Mouse (Mus musculus): ENCODE measurements at regions not wholly inside any gene's neighbourhood (a gene's known extent, or its start where the extent isn't known, plus 50 kb on each side); places are given as distances from the start of the nearest gene placed in this dataset.

GRCm38 (mm10) chr12:106855520-106855919, 632.9 kb upstream of the 3110018I06Rik start:
- Histone ChIP-seq H3K27me3 (ENCODE audit: control insufficient read depth, insufficient read depth, low read length) (no peaks in the 10 kb centered on the region), H3K4me1 (ENCODE audit: control insufficient read depth, insufficient read depth, low read length) (peaks cover 4% of the 10 kb centered on the region; the same call in 1 of the 2 replicates), H3K4me2 (no peak overlapping the region), H3K27ac (ENCODE audit: low read depth, low read length) (no peak overlapping the region), H3K9me3 (ENCODE audit: control insufficient read depth, low read length) (no peaks in the 10 kb centered on the region), H3K4me3 (ENCODE audit: low read depth, low read length) (no peak overlapping the region), H3K36me3 (ENCODE audit: control insufficient read depth, insufficient read depth, low read length) (no peaks in the 10 kb centered on the region), H3K9ac (ENCODE audit: low read length) (no peak overlapping the region)
- ATAC-seq (ENCODE audit: low FRiP score): no peak
- 65% methylated on average over 2 of the region's 2 CpGs for whole genome bisulfite sequencing
- DNase-seq (ENCODE audit: low spot score, missing footprints): no peak

DNA sequence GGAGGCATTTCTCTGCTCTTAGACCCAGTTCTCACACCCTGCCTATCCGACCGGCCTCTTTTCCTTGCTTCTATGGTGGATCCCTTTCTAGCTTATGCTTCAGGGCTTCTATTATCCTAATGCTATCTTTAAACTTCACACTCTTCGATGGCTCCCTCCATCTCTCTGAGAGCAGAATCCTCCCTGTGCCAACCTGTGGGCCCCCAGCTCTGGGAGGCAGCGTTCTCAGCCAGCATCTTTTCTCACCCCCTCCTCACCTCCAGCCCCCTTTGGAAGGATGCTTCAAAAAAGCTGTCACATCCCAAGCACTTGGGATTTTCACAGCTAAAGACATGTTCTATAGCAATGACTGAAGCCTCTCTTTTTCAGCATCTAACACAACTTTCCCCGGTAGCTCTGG, 626.8 kb upstream of the 3110018I06Rik start:
- Histone ChIP-seq H3K4me1 (ENCODE audit: control insufficient read depth, insufficient read depth, low read length) (no peaks in the 10 kb centered on the region), H3K36me3 (ENCODE audit: control insufficient read depth, insufficient read depth, low read length) (no peaks in the 10 kb centered on the region), H3K27me3 (ENCODE audit: control insufficient read depth, insufficient read depth, low read length) (no peaks in the 10 kb centered on the region), H3K9ac (ENCODE audit: low read length) (no peak overlapping the region), H3K4me2 (no peak overlapping the region), H3K27ac (ENCODE audit: low read depth, low read length) (no peak overlapping the region), H3K4me3 (ENCODE audit: low read depth, low read length) (no peak overlapping the region), H3K9me3 (ENCODE audit: control insufficient read depth, low read length) (no peaks in the 10 kb centered on the region)
- WGBS: 85% methylated on average over 5 of the region's 5 CpGs
- DNase-seq (ENCODE audit: low spot score, missing footprints): no peak
- ATAC-seq (ENCODE audit: low FRiP score): no peak

DNA sequence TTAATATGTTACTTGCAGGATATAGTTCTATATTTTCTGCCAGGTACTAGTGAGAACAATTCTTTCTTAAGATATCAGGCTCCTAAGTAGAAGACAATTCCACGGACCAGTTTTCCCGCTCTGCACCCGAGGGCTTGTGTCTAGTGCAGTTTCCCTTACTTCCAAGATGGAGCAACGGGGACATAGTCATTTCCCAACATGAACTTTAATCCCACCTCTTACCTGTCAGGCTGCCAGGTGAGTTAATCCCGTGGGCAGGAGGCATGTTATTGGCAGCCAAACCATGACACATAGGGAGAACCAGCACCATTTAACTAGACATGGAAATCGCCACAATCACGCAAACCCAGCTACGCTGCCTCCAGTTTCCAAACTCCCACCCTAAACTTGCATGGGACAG, 624.4 kb upstream of the 3110018I06Rik start:
- Histone ChIP-seq H3K27me3 (ENCODE audit: control insufficient read depth, insufficient read depth, low read length) (no peaks in the 10 kb centered on the region), H3K27ac (ENCODE audit: low read depth, low read length) (no peak overlapping the region), H3K4me2 (no peak overlapping the region), H3K4me3 (ENCODE audit: low read depth, low read length) (no peak overlapping the region), H3K4me1 (ENCODE audit: control insufficient read depth, insufficient read depth, low read length) (no peaks in the 10 kb centered on the region), H3K9ac (ENCODE audit: low read length) (no peak overlapping the region), H3K36me3 (ENCODE audit: control insufficient read depth, insufficient read depth, low read length) (no peaks in the 10 kb centered on the region), H3K9me3 (ENCODE audit: control insufficient read depth, low read length) (no peaks in the 10 kb centered on the region)
- WGBS: 94% methylated on average over 8 of the region's 8 CpGs
- DNase-seq (ENCODE audit: low spot score, missing footprints) (no peak), ATAC-seq (ENCODE audit: low FRiP score) (no peak)

GRCm38 (mm10) chr12:106868036-106868435, 620.4 kb upstream of the 3110018I06Rik start:
- WGBS: 63% methylated on average over 6 of the region's 6 CpGs
- no peak overlapping the region for H3K4me3 ChIP-seq (ENCODE audit: low read depth, low read length)
- ATAC-seq (ENCODE audit: low FRiP score): no peak
- H3K4me2 ChIP-seq: no peak overlapping the region
- H3K4me1 ChIP-seq (ENCODE audit: control insufficient read depth, insufficient read depth, low read length): no peaks in the 10 kb centered on the region
- no peaks in the 10 kb centered on the region for H3K9me3 ChIP-seq (ENCODE audit: control insufficient read depth, low read length)
- H3K27ac ChIP-seq (ENCODE audit: low read depth, low read length): no peak overlapping the region
- H3K9ac ChIP-seq (ENCODE audit: low read length): no peak overlapping the region
- no peak for DNase-seq (ENCODE audit: low spot score, missing footprints)
- no peaks in the 10 kb centered on the region for H3K27me3 ChIP-seq (ENCODE audit: control insufficient read depth, insufficient read depth, low read length)
- no peaks in the 10 kb centered on the region for H3K36me3 ChIP-seq (ENCODE audit: control insufficient read depth, insufficient read depth, low read length)

DNA sequence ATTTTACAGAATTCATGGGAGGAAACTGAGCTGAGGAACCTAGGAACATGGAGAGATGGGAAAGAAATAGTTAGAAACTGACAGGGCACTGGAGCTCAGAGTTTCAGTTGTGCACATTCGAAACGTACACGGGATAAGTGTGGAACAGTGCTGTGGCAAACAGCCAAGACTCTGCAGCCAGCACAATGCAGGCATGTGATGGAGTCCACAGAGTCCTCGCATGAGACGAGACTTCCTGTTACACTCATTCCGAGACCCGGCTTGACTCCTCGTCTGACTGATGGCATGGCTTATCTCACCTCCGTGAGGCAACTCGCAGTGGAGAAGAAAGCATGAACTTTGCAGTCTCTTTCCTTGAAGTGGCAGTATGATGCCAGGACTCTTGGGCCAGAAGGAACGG, 617.0 kb upstream of the 3110018I06Rik start:
- ATAC-seq (ENCODE audit: low FRiP score) (no peak), DNase-seq (ENCODE audit: low spot score, missing footprints) (no peak)
- Histone ChIP-seq H3K4me3 (ENCODE audit: low read depth, low read length) (no peak overlapping the region), H3K4me1 (ENCODE audit: control insufficient read depth, insufficient read depth, low read length) (no peaks in the 10 kb centered on the region), H3K4me2 (no peak overlapping the region), H3K9me3 (ENCODE audit: control insufficient read depth, low read length) (no peaks in the 10 kb centered on the region), H3K36me3 (ENCODE audit: control insufficient read depth, insufficient read depth, low read length) (no peaks in the 10 kb centered on the region), H3K27me3 (ENCODE audit: control insufficient read depth, insufficient read depth, low read length) (no peaks in the 10 kb centered on the region), H3K9ac (ENCODE audit: low read length) (no peak overlapping the region), H3K27ac (ENCODE audit: low read depth, low read length) (no peak overlapping the region)
- WGBS: 90% methylated on average over 11 of the region's 11 CpGs

GRCm38 (mm10) chr12:106872966-106873730, 615.3 kb upstream of the 3110018I06Rik start:
- DNase-seq (ENCODE audit: low spot score, missing footprints) (no peak), ATAC-seq (ENCODE audit: low FRiP score) (no peak)
- no peaks in the 10 kb centered on the region for H3K9me3 ChIP-seq (ENCODE audit: control insufficient read depth, low read length)
- H3K9ac ChIP-seq (ENCODE audit: low read length): no peak overlapping the region
- H3K4me2 ChIP-seq: no peak overlapping the region
- no peak overlapping the region for H3K27ac ChIP-seq (ENCODE audit: low read depth, low read length)
- no peak overlapping the region for H3K4me3 ChIP-seq (ENCODE audit: low read depth, low read length)
- H3K36me3 ChIP-seq (ENCODE audit: control insufficient read depth, insufficient read depth, low read length): no peaks in the 10 kb centered on the region
- WGBS: 92% methylated on average over 11 of the region's 11 CpGs
- no peaks in the 10 kb centered on the region for H3K27me3 ChIP-seq (ENCODE audit: control insufficient read depth, insufficient read depth, low read length)
- H3K4me1 ChIP-seq (ENCODE audit: control insufficient read depth, insufficient read depth, low read length): no peaks in the 10 kb centered on the region

DNA sequence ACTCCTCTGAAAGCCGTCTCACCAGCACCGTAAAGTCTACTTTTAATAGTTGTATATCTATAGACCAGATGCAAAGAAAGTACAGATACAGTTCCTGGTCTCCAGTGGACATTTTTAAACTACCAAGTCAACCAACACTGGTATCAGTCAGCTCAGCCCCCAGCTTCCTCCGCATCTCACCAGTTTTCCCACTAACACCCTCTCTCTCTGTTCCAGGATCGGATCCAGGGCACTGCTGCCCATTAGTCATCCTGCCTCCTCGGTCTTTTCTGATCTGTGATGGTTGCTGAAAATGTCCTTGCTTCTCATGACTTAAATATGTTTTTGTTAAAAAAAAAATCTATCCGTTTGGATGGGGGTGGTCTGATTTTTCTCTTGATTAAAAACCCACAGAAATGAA, 598.1 kb upstream of the 3110018I06Rik start:
- H3K9ac ChIP-seq (ENCODE audit: low read length): no peak overlapping the region
- DNase-seq (ENCODE audit: low spot score, missing footprints): no peak
- no peaks in the 10 kb centered on the region for H3K36me3 ChIP-seq (ENCODE audit: control insufficient read depth, insufficient read depth, low read length)
- H3K9me3 ChIP-seq (ENCODE audit: control insufficient read depth, low read length): no peaks in the 10 kb centered on the region
- H3K4me2 ChIP-seq: no peak overlapping the region
- H3K27ac ChIP-seq (ENCODE audit: low read depth, low read length): no peak overlapping the region
- no peaks in the 10 kb centered on the region for H3K27me3 ChIP-seq (ENCODE audit: control insufficient read depth, insufficient read depth, low read length)
- WGBS: 90% methylated on average over 6 of the region's 6 CpGs
- no peaks in the 10 kb centered on the region for H3K4me1 ChIP-seq (ENCODE audit: control insufficient read depth, insufficient read depth, low read length)
- no peak overlapping the region for H3K4me3 ChIP-seq (ENCODE audit: low read depth, low read length)
- ATAC-seq (ENCODE audit: low FRiP score): no peak

GRCm38 (mm10) chr12:106894061-106894460, 594.4 kb upstream of the 3110018I06Rik start:
- WGBS: 15% methylated on average over 1 of the region's 1 CpGs
- Histone ChIP-seq H3K4me2 (no peak overlapping the region), H3K4me3 (ENCODE audit: low read depth, low read length) (no peak overlapping the region), H3K4me1 (ENCODE audit: control insufficient read depth, insufficient read depth, low read length) (no peaks in the 10 kb centered on the region), H3K27me3 (ENCODE audit: control insufficient read depth, insufficient read depth, low read length) (no peaks in the 10 kb centered on the region), H3K9me3 (ENCODE audit: control insufficient read depth, low read length) (no peaks in the 10 kb centered on the region), H3K36me3 (ENCODE audit: control insufficient read depth, insufficient read depth, low read length) (no peaks in the 10 kb centered on the region), H3K9ac (ENCODE audit: low read length) (no peak overlapping the region), H3K27ac (ENCODE audit: low read depth, low read length) (no peak overlapping the region)
- DNase-seq (ENCODE audit: low spot score, missing footprints) (no peak), ATAC-seq (ENCODE audit: low FRiP score) (no peak)

- Histone ChIP-seq H3K9me3 (ENCODE audit: control insufficient read depth, low read length) (no peaks in the 10 kb centered on the region), H3K36me3 (ENCODE audit: control insufficient read depth, insufficient read depth, low read length) (no peaks in the 10 kb centered on the region), H3K4me3 (ENCODE audit: low read depth, low read length) (no peak overlapping the region), H3K4me1 (ENCODE audit: control insufficient read depth, insufficient read depth, low read length) (no peaks in the 10 kb centered on the region), H3K9ac (ENCODE audit: low read length) (no peak overlapping the region), H3K27me3 (ENCODE audit: control insufficient read depth, insufficient read depth, low read length) (no peaks in the 10 kb centered on the region), H3K4me2 (no peak overlapping the region), H3K27ac (ENCODE audit: low read depth, low read length) (no peak overlapping the region)
- ATAC-seq (ENCODE audit: low FRiP score) (no peak), DNase-seq (ENCODE audit: low spot score, missing footprints) (no peak)
- WGBS: 84% methylated on average over 5 of the region's 5 CpGs
Observed at GRCm38 (mm10) chr12:106904202-106904601, 584.2 kb upstream of the 3110018I06Rik start.
